Mouse (Mus musculus): Measurements from ENCODE around the gene Mapre3.

- TF ChIP-seq CTCF (IDR thresholded peaks at IDR 0.05; ENCODE audit: low read depth, low read length) (no peak), POLR2A (IDR thresholded peaks at IDR 0.05; ENCODE audit: borderline replicate concordance, low read depth, low read length) (no peak)
Measured at GRCm38 (mm10) chr5:30886209-30886608, 71.8 kb downstream of the Mapre3 start.

Data from bone marrow macrophage, adult 2 months (primary cell).